Mouse (Mus musculus): ENCODE measurements at regions not wholly inside any gene's neighbourhood (a gene's known extent, or its start where the extent isn't known, plus 50 kb on each side); places are given as distances from the start of the nearest gene placed in this dataset.

GRCm38 (mm10) chr4:91096086-91096485 is 304.5 kb downstream of the Elavl2 start:
- no peak for TF ChIP-seq CTCF (IDR thresholded peaks at IDR 0.05; ENCODE audit: low read depth)
- TF ChIP-seq EP300 (IDR thresholded peaks at IDR 0.05; ENCODE audit: low read depth), result no peak
